Mouse (Mus musculus) heart, postnatal 0 days (tissue): ENCODE results near the gene Slc43a2. TPM values are rescaled to one million over a fixed set of nuclear protein-coding genes. Genes with fewer than 3 reads are reported as not detected.
A peak's percentile ranks its signal among the peaks of the same experiment; 100 is the strongest.

Experiments used
- ATAC-seq: fragments of 200-750 bp; cut with Nextera tagmentation; 2 replicates; pipeline ENCODE4 v1.8.0; 2017; ENCODE audit warnings: low read depth, moderate number of reproducible peaks, moderate library complexity; ENCODE audit not compliant: insufficient read depth
- DNase-seq: peaks from one replicate; pipeline ENCODE4 v3.0.0-alpha.2; 2016; ENCODE audit warnings: low spot score
- H3K27ac ChIP-seq: fragments of 300-500 bp; sonication (generic); 2 replicates; pipeline ENCODE4 v1.5.1; 2014; ENCODE audit warnings: low read depth, mild to moderate bottlenecking
- H3K27me3 ChIP-seq: fragments of 300-500 bp; sonication (generic); 2 replicates; pipeline ENCODE4 v1.6.1; 2014; ENCODE audit warnings: low read length, mixed read lengths; ENCODE audit not compliant: control insufficient read depth, insufficient read depth
- H3K36me3 ChIP-seq: fragments of 300-500 bp; sonication (generic); replicated peaks from 2 replicates; pipeline ENCODE4 v1.6.1; 2014; ENCODE audit warnings: low read length, mixed read lengths; ENCODE audit not compliant: control insufficient read depth, insufficient read depth
- H3K4me1 ChIP-seq: fragments of 300-500 bp; sonication (generic); 2 replicates; pipeline ENCODE4 v1.6.1; 2014; ENCODE audit warnings: antibody characterized with exemption; ENCODE audit not compliant: control insufficient read depth, insufficient read depth
- H3K4me2 ChIP-seq: fragments of 300-500 bp; sonication (generic); 2 replicates; pipeline ENCODE4 v1.6.1; 2014; ENCODE audit warnings: low read depth, mild to moderate bottlenecking, low read length, moderate library complexity
- H3K4me3 ChIP-seq: fragments of 300-500 bp; sonication (generic); 2 replicates; pipeline ENCODE4 v1.5.1; 2014; ENCODE audit warnings: low read depth, low read length
- H3K9ac ChIP-seq: fragments of 300-500 bp; sonication (generic); replicated peaks from 2 replicates; pipeline ENCODE4 v1.6.1; 2014; ENCODE audit warnings: low read depth, low read length, mixed read lengths
- H3K9me3 ChIP-seq: fragments of 300-500 bp; sonication (generic); replicated peaks from 2 replicates; pipeline ENCODE4 v1.6.1; 2016; ENCODE audit warnings: low read length; ENCODE audit not compliant: control insufficient read depth
- CTCF ChIP-seq: IDR thresholded peaks from 2 replicates; pipeline ENCODE4 v1.5.1; 2016; ENCODE audit warnings: antibody characterized with exemption, control low read depth, low read depth
- EP300 ChIP-seq: IDR thresholded peaks from 2 replicates; pipeline ENCODE4 v1.6.1; 2016; ENCODE audit warnings: antibody characterized with exemption, low read depth
- WGBS: fragments of 180-500 bp; shearing (Covaris S2); extraction: QIAGEN DNeasy Blood & Tissue Kit; methylation state at CpG from one replicate; pipeline ENCODE4 v1.1.7; 2014; 5-methylcytosine and 5-hydroxymethylcytosine counted together
- polyA plus RNA-seq: library from polyadenylated mRNA; unstranded; fragments of >200 nt; fragmentation: Nextera tagmentation; extraction: Ambion mirVana; gene quantifications from 2 replicates; pipeline ENCODE4 v1.2.1, GENCODE M21; 2015
- total RNA-seq: library from RNA; depleted of rRNA; stranded (reverse); fragments of >200 nt; gene quantifications from 2 replicates; pipeline ENCODE4 v1.2.3, GENCODE M21; 2014; ENCODE audit warnings: low replicate concordance

Gene Slc43a2
- total and polyA plus RNA-seq, 2 experiments from 2014 or later = 3.6 to 4.8 TPM

GRCm38 (mm10) chr11:75619133-75619532, 87.6 kb downstream of the Slc43a2 start:
- H3K27me3 ChIP-seq = no peaks in the 10 kb centered on the region
- no peaks in the 10 kb centered on the region for H3K9me3 ChIP-seq
- DNase-seq (no peak), ATAC-seq (no peak)
- WGBS = 80% methylated on average over 5 of the region's 5 CpGs
- peaks cover 57% of the 10 kb centered on the region for H3K36me3 ChIP-seq
- TF ChIP-seq CTCF = peak; percentile 58
- no peak for TF ChIP-seq EP300
- no peak overlapping the region for H3K4me2 ChIP-seq
- no peak overlapping the region for H3K9ac ChIP-seq
- H3K27ac ChIP-seq = peak overlapping the region; percentile 98
- peaks cover 37% of the 10 kb centered on the region for H3K4me1 ChIP-seq
- H3K4me3 ChIP-seq = no peak overlapping the region

GRCm38 (mm10) chr11:75620136-75620780, 88.8 kb downstream of the Slc43a2 start:
- no peaks in the 10 kb centered on the region for H3K9me3 ChIP-seq
- peaks cover 48% of the 10 kb centered on the region for H3K4me1 ChIP-seq
- no peak for TF ChIP-seq CTCF
- no peak for TF ChIP-seq EP300
- H3K9ac ChIP-seq = no peak overlapping the region
- peaks cover 49% of the 10 kb centered on the region for H3K36me3 ChIP-seq
- ATAC-seq = peak; percentile 84
- H3K27me3 ChIP-seq = no peaks in the 10 kb centered on the region
- H3K27ac ChIP-seq = peak overlapping the region; percentile 98
- DNase-seq = peak; percentile 85
- no peak overlapping the region for H3K4me3 ChIP-seq
- no peak overlapping the region for H3K4me2 ChIP-seq
- WGBS = 51% methylated on average over 12 of the region's 12 CpGs

GRCm38 (mm10) chr11:75621426-75621825, 89.9 kb downstream of the Slc43a2 start:
- DNase-seq (no peak), ATAC-seq (no peak)
- no peak for TF ChIP-seq CTCF
- TF ChIP-seq EP300 = no peak
- Histone ChIP-seq H3K4me2 (no peak overlapping the region), H3K27ac (peak overlapping the region; percentile 98), H3K9me3 (no peaks in the 10 kb centered on the region), H3K27me3 (no peaks in the 10 kb centered on the region), H3K36me3 (peaks cover 53% of the 10 kb centered on the region), H3K9ac (no peak overlapping the region), H3K4me1 (peaks cover 50% of the 10 kb centered on the region), H3K4me3 (no peak overlapping the region)
- WGBS = 69% methylated on average over 2 of the region's 2 CpGs

- TF ChIP-seq CTCF = no peak
- TF ChIP-seq EP300 = no peak
- Histone ChIP-seq H3K9ac (no peak overlapping the region), H3K9me3 (no peaks in the 10 kb centered on the region), H3K27me3 (no peaks in the 10 kb centered on the region), H3K36me3 (peaks cover 55% of the 10 kb centered on the region), H3K4me2 (no peak overlapping the region), H3K4me1 (peaks cover 50% of the 10 kb centered on the region), H3K27ac (peak overlapping the region; percentile 98), H3K4me3 (no peak overlapping the region)
- ATAC-seq = no peak
- DNase-seq = no peak
- WGBS = 45% methylated on average over 2 of the region's 2 CpGs
These were observed 91.3 kb downstream of the Slc43a2 start for GRCm38 (mm10) chr11:75622588-75623329.

- Histone ChIP-seq H3K4me2 (no peak overlapping the region), H3K27ac (peak overlapping the region; percentile 98), H3K4me1 (peaks cover 50% of the 10 kb centered on the region), H3K36me3 (peaks cover 56% of the 10 kb centered on the region), H3K4me3 (no peak overlapping the region), H3K27me3 (no peaks in the 10 kb centered on the region), H3K9me3 (no peaks in the 10 kb centered on the region), H3K9ac (0 out of 2 replicates have a peak overlapping the region, but pooled peaks have one; percentile 18)
- DNase-seq = peak; percentile 85
- TF ChIP-seq CTCF = no peak
- no peak; the same call in 1 of the 2 replicates for TF ChIP-seq EP300
- 3% methylated on average over 2 of the region's 2 CpGs for WGBS
- ATAC-seq = peak; percentile 72
These were observed 92.6 kb downstream of the Slc43a2 start for GRCm38 (mm10) chr11:75624102-75624554.
